In the genomic region with DNA sequence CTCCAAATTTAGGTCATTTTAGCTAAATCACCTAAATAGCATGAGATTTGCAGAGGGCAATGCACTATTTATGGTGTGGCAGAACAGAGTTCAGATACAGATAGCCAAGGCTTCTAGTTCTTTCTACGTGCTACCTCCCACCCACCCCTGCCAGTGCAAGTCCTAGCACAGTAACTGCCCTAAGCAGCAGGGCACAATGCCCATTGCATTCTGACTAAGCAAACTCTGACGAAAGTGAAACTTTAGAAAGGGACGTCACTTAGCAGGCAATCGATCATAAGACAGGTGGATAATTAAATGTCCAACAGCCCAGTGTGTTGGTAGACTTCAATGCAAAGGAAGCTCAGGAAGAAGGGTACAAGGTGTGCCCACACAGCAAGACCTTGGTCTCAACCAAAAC, we compare ENCODE assay signal across 20 mouse cellular contexts. TPM values are rescaled to one million over a fixed set of nuclear protein-coding genes. Genes with fewer than 3 reads are reported as not detected.
DNase-seq lines count a peak whose midpoint lies in the region; ATAC-seq and TF ChIP-seq lines count a peak whose summit lies in the region.
"Had no signal": no experiment of that assay in that cellular context is flagged by ENCODE, and none has a peak within 500 bp of the region (broad histone marks: within the 10 kb centered on the region; RNA-seq: fewer than 3 reads in every experiment).

No protein-coding gene starts in this region.

- intact Hi-C loops in heart, postnatal 10 days (cut with DNase I): no loop called here
- intact Hi-C loops in left cerebral cortex, postnatal 4 days (cut with DNase I): no loop called here

- no peak for ATAC-seq in lung, postnatal 0 days
- no peak for ATAC-seq in intestine, postnatal 0 days
- no peak for ATAC-seq in monocyte, adult 5-6 weeks (replicated peaks; ENCODE audit: insufficient number of reproducible peaks, low FRiP score, low TSS enrichment, poor library complexity, severe bottlenecking)
- ATAC-seq: forebrain, embryonic 15.5 days; hindbrain, embryonic 16.5 days; inflammation-experienced regulatory T-cells, adult 6 months had no signal

- TF ChIP-seq POLR2A in lung, adult 2 months (IDR thresholded peaks at IDR 0.05; ENCODE audit: borderline replicate concordance, extremely low read depth, low read depth, low read length): no peak
- TF ChIP-seq POLR2A in small intestine, adult 2 months (IDR thresholded peaks at IDR 0.05; ENCODE audit: low read depth, low read length): no peak

- peak overlapping the region; percentile 49 for H3K4me3 ChIP-seq in lung, adult 2 months (replicated peaks; ENCODE audit: extremely low read depth, low read depth, low read length)
- no peak overlapping the region for H3K4me3 ChIP-seq in lung, postnatal 0 days (ENCODE audit: low read depth, low read length)
- no peak overlapping the region for H3K4me3 ChIP-seq in intestine, postnatal 0 days (ENCODE audit: low read depth, low read length)
- peak overlapping the region; percentile 19; the same call in 1 of the 2 replicates for H3K4me3 ChIP-seq in small intestine, adult 2 months (ENCODE audit: low read depth, low read length)
- H3K4me3 ChIP-seq: embryonic facial prominence, embryonic 13.5 days; forebrain, embryonic 15.5 days; heart, embryonic 12.5 days; hindbrain, embryonic 12.5 days had no signal

- TF ChIP-seq CTCF in lung, adult 2 months (IDR thresholded peaks at IDR 0.05; ENCODE audit: insufficient read depth, low read length): no peak
- TF ChIP-seq CTCF in lung, postnatal 0 days (IDR thresholded peaks at IDR 0.05): no peak
- no peak for TF ChIP-seq CTCF in intestine, postnatal 0 days (IDR thresholded peaks at IDR 0.05; ENCODE audit: low read depth)
- no peak for TF ChIP-seq CTCF in small intestine, adult 2 months (IDR thresholded peaks at IDR 0.05; ENCODE audit: extremely low read depth, insufficient read length, insufficient replicate concordance, low read depth, low read length)

- H3K36me3 ChIP-seq in lung, postnatal 0 days (ENCODE audit: insufficient read depth, low read length): no peaks in the 10 kb centered on the region
- H3K36me3 ChIP-seq in intestine, postnatal 0 days (ENCODE audit: control insufficient read depth, insufficient read depth): no peaks in the 10 kb centered on the region
- H3K36me3 ChIP-seq in small intestine, adult 2 months (ENCODE audit: control insufficient read depth, insufficient read depth, low read length): no peaks in the 10 kb centered on the region
- H3K36me3 ChIP-seq: forebrain, embryonic 15.5 days; heart, embryonic 12.5 days; hindbrain, embryonic 12.5 days had no signal

- H3K4me2 ChIP-seq in lung, postnatal 0 days (replicated peaks; ENCODE audit: low read depth, low read length): no peak overlapping the region; the same call in 1 of the 2 replicates
- peak overlapping the region; percentile 32; the same call in 1 of the 2 replicates for H3K4me2 ChIP-seq in intestine, postnatal 0 days (replicated peaks; ENCODE audit: low read depth)
- H3K4me2 ChIP-seq: embryonic facial prominence, embryonic 13.5 days; forebrain, embryonic 15.5 days; heart, embryonic 12.5 days; hindbrain, embryonic 12.5 days had no signal

- no peaks in the 10 kb centered on the region for H3K27me3 ChIP-seq in lung, postnatal 0 days (replicated peaks; ENCODE audit: insufficient read depth, low read length)
- H3K27me3 ChIP-seq in intestine, postnatal 0 days (replicated peaks; ENCODE audit: control insufficient read depth, insufficient read depth, low read length): no peaks in the 10 kb centered on the region
- no peaks in the 10 kb centered on the region for H3K27me3 ChIP-seq in small intestine, adult 2 months (ENCODE audit: control insufficient read depth, insufficient read depth, low read length)
- H3K27me3 ChIP-seq: embryonic facial prominence, embryonic 13.5 days; forebrain, embryonic 15.5 days; heart, embryonic 12.5 days; hindbrain, embryonic 12.5 days had no signal

- no peaks in the 10 kb centered on the region for H3K9me3 ChIP-seq in lung, postnatal 0 days (ENCODE audit: low read length)
- no peaks in the 10 kb centered on the region for H3K9me3 ChIP-seq in intestine, postnatal 0 days (ENCODE audit: control insufficient read depth)
- H3K9me3 ChIP-seq: embryonic facial prominence, embryonic 13.5 days; forebrain, embryonic 15.5 days; heart, embryonic 12.5 days; hindbrain, embryonic 12.5 days had no signal

- no peak overlapping the region for H3K9ac ChIP-seq in lung, postnatal 0 days (replicated peaks; ENCODE audit: low read depth)
- H3K9ac ChIP-seq in intestine, postnatal 0 days (ENCODE audit: low read depth, low read length): no peak overlapping the region
- H3K9ac ChIP-seq: embryonic facial prominence, embryonic 13.5 days; forebrain, embryonic 15.5 days; heart, embryonic 12.5 days; hindbrain, embryonic 12.5 days had no signal

- no peak for TF ChIP-seq EP300 in lung, postnatal 0 days (IDR thresholded peaks at IDR 0.05)

- H3K4me1 ChIP-seq in lung, adult 2 months (ENCODE audit: control insufficient read depth, insufficient read depth, low read length): peaks cover 22% of the 10 kb centered on the region
- H3K4me1 ChIP-seq in lung, postnatal 0 days (ENCODE audit: insufficient read depth, low read depth, low read length): peaks cover 26% of the 10 kb centered on the region; the same call in 1 of the 2 replicates
- H3K4me1 ChIP-seq in intestine, postnatal 0 days (replicated peaks; ENCODE audit: control insufficient read depth, insufficient read depth, low read length): no peaks in the 10 kb centered on the region; the same call in 1 of the 2 replicates
- peaks cover 14% of the 10 kb centered on the region; the same call in 1 of the 2 replicates for H3K4me1 ChIP-seq in small intestine, adult 2 months (ENCODE audit: control insufficient read depth, insufficient read depth, insufficient read length, low read length)

- WGBS in lung, adult 2 months: 46% methylated on average over 4 of the region's 4 CpGs
- WGBS in lung, postnatal 0 days: 61% methylated on average over 4 of the region's 4 CpGs
- 41% methylated on average over 4 of the region's 4 CpGs for WGBS in intestine, postnatal 0 days
- WGBS in small intestine, adult 2 months: 29% methylated on average over 4 of the region's 4 CpGs

- H3K27ac ChIP-seq in lung, postnatal 0 days (ENCODE audit: low read length): no peak overlapping the region
- H3K27ac ChIP-seq in intestine, postnatal 0 days (ENCODE audit: low read depth, low read length): no peak overlapping the region
- H3K27ac ChIP-seq in small intestine, adult 2 months (ENCODE audit: insufficient read depth, low read depth, low read length): no peak overlapping the region; the same call in 1 of the 2 replicates
- H3K27ac ChIP-seq: embryonic facial prominence, embryonic 13.5 days; forebrain, embryonic 15.5 days; hindbrain, embryonic 12.5 days had no signal

- DNase-seq in heart, adult 11 months: peak; percentile 21
- DNase-seq in heart, postnatal 10 days: no peak
- no peak for DNase-seq in lung, adult 2 months
- DNase-seq in lung, postnatal 0 days (ENCODE audit: low spot score): no peak
- DNase-seq in left cerebral cortex, postnatal 4 days: no peak
- DNase-seq: adrenal gland, adult 8-10 months; adrenal gland, postnatal 36 days; cerebellum, adult 8-10 months; cerebellum, postnatal 14 days; gastrocnemius, postnatal 10 days; heart, postnatal 36 days had no signal

RNA-seq across cellular contexts. Expression of gene Epha4, which starts 49.4 kb away (rescaled TPM):
- total RNA-seq in heart, postnatal 10 days (2021): 10 to 100 TPM; 19.3 to 24.0 TPM
- 8.3 and 20.6 TPM in 2 replicates for polyA plus RNA-seq in lung, adult 2 months (2012; rRNA removed)
- 9.5 and 9.6 TPM in 2 replicates for polyA plus RNA-seq in lung, postnatal 0 days (2015; fragmentation: Nextera tagmentation; extraction: Ambion mirVana)
- 1.5 and 2.1 TPM in 2 replicates for polyA plus RNA-seq in intestine, postnatal 0 days (2015; fragmentation: Nextera tagmentation; extraction: Ambion mirVana)
- 2.0 and 2.6 TPM in 2 replicates for polyA plus RNA-seq in small intestine, adult 2 months (2012; rRNA removed)
- 8.4 to 15.1 TPM (median 10.3 TPM) in 3 replicates for total RNA-seq in monocyte, adult 5-6 weeks (2017)
- total RNA-seq in left cerebral cortex, postnatal 4 days (2021): 100 to 1,000 TPM; 139 to 161 TPM

Comparison
In these comparisons a context has a peak if more than half of its experiments do, and no peak if none do; other contexts are left out.
1. H3K4me3 ChIP-seq: peak in lung, adult 2 months (single experiment) and small intestine, adult 2 months (single experiment); none in lung, postnatal 0 days (single experiment) and intestine, postnatal 0 days (single experiment).